Mouse (Mus musculus) CH12F3 (cell line): ENCODE measurements at regions not wholly inside any gene's neighbourhood (a gene's known extent, or its start where the extent isn't known, plus 50 kb on each side); places are given as distances from the start of the nearest gene placed in this dataset.

Experiments
- in situ Hi-C: fragments of 300-500 bp; cut with MboI; formaldehyde crosslinking; loops from 2 replicates; pipeline ENCODE4 v1.14.3; 2020; ENCODE audit warnings: low sequenced_read_pairs

DNA sequence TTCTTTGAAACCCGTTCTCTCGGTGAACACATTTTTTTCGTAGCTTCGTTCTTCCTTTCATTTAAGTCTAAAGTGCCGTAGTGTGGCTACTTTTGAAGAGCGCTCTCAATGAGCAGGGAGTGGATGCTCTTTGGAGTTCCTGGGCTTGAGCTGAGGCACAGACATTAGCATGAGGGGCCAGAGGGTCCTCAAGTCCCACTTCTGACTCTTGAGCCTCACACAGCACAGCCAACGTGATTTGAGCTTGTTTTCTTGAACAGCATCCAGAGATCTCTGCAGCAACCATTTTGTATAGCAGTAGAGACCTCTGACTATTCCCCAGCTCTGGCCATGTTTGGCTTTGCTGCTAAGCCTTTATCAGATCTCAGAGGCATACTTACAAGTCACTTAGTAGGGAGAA, 269.2 kb upstream of the Myt1l start:
- in situ Hi-C loops = no loop called here

DNA sequence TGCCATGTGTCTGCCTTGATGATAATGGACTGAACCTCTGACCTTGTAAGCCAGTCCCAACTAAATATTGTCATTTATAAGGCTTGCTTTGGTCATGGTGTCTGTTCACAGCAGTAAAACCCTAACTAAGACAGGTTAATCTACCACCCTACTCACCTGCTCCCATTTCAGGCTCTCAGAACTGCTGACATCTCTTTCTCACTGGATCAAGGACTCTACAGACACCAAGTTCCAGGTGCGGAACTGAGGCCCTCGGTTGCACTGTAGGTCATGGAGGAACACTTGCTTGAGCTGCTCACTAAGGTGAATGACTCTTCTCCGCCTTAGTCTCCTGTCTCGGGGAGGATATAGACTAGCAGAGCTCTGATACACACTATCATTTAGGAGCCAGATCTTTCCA, 254.0 kb upstream of the Myt1l start:
- in situ Hi-C loops = no loop called here

DNA sequence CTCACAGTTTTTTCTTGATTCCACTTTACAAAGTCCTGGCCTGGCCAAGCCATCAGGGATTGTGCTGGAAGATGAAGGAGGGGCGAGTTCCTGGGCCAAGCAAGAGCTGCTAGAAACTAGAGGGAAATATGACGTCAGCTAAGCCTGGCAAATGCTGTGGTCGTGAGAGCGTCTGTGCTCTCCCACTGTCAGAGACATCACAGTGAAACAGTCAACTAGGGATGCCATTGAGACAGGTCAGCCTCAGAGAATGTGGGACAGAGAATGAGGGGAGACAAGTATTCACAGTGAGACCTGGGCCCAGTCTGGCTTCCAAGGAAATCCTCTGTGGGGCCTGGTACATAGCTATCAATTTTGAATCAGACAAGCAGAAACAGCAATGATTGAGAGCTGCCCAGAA, 252.5 kb upstream of the Myt1l start:
- in situ Hi-C loops = loop anchor here (25.0 kb wide), 1 partner anchor 663 kb away; the partner anchor contains the start of gene Colec11

DNA sequence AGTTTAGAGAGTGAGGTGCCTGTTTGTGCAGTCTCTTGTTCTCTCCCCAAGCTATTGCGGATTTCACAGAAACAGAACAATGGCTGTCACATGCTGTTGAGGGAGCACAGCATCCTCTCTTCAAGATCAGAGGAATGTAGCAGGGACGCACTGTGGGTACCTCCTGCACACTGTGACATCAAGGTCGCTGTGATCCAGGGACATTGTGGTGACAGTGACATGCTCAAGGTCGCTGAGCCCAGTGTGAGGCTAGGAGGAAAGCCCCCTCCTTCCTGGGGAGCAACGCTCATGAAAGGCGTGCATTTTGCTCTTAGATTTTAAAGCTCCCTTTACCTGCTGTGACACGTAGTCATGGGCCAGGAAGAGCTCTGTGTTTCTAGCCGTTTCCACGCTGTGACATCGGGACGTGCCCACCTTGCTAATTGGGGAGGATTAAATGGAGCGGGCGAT, 248.5 kb upstream of the Myt1l start:
- in situ Hi-C loops = loop anchor here (25.0 kb wide), 1 partner anchor 667 kb away; the partner anchor contains the start of gene Colec11

DNA sequence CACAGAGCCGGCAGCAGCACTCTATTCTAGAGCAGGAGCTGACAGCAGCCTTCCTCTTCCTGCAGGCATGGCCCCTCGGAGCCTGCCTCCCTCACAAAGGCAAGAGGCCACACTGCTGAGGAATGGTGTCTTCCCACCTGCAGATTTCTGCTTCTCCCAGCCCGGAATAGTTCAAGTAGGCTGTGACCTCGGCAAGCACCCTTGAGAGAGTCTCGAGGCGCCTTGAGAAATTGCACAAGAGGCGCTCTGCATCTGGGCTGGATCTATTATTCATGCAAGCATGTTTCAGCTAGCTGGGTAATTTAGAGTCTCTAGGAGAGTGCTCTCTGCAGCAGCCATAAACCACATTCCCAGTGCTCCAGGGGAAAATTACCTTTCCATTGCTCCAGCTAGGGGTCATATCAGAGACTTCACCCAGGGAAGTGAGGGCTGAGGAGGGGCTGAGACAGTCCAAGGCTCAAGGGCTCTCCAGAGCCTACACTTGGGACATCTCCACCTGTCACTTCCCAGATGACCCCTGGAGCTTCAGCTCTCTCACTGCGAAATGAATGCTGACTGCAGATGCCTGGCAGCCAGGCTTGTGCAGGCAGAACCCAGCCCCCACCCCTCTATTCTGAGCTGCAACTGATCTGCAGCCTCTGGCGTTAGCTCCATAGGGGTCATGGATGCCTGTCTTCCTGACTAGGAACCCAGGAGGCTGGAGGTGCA, 247.9 kb upstream of the Myt1l start:
- in situ Hi-C loops = loop anchor here (25.0 kb wide), 1 partner anchor 668 kb away; the partner anchor contains the start of gene Colec11

DNA sequence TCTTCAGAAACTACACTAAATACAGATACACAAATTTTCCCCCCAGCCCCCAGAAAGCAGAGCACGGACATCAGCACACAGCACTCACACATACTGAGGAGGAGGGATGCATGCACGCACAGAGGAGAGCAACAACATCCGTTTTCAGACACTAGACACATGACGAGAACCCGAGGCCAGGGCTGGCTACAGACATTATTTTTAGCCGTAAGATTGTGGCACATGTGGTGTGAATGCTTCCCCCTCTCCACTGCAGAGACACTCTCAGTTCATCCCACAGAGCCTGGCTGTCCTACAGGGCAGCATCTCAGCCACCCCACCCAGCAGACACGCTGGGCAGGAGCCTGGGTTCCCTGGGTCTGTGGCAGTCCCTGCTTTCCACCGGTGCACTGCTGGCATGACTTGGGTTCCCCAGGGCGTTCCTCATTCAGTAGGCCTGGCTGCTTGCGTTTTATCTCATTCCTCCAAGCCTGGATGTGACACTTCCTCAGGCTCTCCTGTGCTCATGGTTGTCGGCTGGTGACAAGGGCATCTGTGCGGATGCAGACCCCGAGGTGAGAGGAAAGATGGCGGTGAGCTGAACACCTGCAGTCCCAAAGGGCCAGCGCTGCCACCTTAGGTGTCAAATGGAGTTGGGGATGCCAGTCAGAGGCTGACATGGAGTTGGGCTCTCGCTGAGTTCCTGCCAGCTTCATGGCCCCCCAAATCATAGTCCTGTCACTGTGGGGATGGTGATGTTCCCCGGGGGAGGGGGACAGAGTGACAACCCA, 247.1 kb upstream of the Myt1l start:
- in situ Hi-C loops = loop anchor here (25.0 kb wide), 1 partner anchor 669 kb away; the partner anchor contains the start of gene Colec11

DNA sequence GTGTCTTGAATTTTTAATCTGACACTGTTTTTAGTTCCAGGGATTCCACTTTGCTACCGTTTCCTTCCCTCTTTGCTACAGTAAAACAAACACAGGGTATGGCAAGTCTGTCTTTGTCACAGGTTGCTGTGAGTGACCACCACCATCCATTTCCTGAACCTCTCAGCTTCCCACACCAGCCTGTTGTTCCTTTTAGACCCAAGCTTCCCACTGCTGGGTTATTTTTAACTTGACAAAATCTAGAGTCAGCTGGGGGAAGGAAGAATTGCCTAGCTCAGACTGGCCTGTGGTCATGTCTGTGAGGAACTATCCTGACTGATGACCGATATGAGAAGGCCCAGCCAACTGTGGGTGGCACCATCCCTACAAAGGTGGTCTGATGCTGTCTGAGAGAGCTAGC, 239.4 kb upstream of the Myt1l start:
- in situ Hi-C loops = loop anchor here (25.0 kb wide), 1 partner anchor 676 kb away; the partner anchor contains the start of gene Colec11

DNA sequence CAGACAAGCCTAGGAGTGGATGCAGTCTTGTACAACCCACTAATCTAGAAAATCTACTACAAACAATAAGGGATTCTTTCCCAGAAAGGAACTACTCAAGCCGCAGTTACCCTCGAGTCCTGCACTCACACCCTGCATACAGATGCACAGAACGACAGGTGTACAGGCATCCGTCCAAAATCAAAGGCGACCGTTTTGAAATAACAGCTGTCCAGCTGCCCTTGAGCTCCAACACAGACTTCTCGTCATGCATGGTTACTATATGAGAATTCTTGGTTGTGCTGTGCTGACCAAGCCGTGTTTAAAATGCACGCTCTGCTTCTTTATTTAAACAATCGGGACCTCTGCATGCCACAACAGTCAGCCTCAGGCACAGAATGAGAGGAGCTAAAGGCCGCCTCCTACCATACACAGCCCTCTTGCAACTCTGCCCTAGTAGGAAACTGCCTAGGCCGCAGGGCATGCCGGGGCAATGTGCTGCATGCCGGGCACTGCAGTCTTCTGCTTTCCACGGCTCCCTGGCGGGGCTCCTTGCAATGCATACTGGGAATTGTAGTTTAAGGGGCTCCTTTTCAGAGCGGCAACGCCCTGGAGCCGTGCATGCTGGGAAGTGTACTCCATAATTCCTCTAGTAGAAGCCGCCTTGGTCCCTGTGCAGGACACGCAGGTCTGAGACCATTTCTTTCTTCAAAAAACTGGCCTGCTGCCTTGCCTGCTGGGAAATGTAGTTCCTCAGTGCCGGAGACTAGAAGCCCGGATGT, 237.4 kb upstream of the Myt1l start:
- in situ Hi-C loops = loop anchor here (25.0 kb wide), 1 partner anchor 678 kb away; the partner anchor contains the start of gene Colec11

DNA sequence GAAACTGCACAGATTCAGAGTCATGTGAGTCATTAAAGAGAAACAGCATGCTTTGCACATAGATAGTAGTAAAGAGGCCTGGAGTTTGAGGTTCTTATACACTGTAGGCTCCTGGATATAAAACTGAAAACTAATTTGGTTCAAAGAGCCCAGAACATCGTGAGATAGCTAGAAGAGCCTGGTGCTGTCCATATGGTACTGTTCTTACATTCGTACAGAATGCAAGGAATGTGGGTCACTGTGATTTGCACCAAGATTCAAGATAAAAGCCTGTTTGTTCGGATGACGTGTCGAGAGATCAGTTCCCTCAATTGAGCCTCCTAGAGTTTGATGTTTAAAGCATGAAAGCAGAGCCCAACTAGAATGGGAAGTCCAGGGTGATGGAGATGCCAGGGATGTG, 230.2 kb upstream of the Myt1l start:
- in situ Hi-C loops = loop anchor here (25.0 kb wide), 1 partner anchor 686 kb away; the partner anchor contains the start of gene Colec11

DNA sequence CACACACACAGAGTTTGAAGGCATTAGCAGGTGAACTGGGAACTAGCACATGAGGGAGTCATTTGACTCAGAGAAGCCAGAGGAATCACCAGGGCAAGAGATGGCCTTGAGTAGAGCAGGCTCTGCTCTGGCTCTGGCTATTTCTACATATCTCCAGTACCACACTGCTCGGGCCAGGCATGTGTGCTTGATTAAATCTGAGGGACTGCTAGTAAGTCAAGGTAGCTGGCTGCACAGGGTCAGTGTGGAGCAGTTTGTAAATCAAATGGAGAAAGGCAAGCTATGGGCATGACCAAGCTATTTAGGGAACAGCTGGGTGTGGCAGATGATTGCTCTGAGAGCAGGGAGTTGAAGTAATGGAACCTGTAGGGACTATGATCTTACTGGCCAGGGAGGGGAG, 212.5 kb upstream of the Myt1l start:
- in situ Hi-C loops = no loop called here

DNA sequence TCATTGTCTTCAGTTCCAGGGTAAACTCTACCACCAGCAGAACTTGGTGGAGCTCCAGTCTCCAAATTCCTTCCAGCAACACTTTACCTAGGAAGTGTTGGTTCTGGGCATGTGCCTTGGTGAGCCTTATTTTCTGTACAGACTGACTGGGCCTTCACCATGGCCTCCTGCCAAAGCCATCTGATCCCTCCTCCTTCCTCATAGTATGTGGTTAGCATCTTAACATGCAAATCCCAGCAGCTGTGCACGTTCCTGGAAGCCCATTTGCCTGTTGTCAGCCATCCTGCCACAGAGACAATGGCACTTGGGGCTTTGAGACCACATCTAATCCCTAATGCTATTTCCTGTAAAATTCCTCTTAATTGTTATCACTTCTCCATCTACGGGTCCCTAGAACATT, 206.7 kb upstream of the Myt1l start:
- in situ Hi-C loops = no loop called here

DNA sequence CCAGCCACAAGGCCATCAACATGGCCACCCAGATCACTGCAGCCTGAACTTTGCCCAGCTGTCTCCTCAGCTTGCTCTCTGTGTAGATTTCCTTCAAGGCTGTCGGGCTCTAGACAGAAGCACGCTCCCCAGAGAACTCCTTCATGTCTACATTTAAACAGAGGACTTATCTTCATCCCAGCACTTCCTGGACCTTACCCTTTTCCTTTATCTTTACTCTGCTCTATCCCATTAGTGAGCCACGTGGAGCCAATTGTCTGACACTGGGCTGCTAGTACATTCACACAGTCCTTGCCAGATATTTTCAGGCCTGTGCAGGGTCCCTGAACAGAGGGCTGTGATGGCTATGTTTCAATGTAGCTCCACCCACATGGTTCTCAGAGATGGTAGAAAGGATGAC, 204.7 kb upstream of the Myt1l start:
- in situ Hi-C loops = no loop called here

DNA sequence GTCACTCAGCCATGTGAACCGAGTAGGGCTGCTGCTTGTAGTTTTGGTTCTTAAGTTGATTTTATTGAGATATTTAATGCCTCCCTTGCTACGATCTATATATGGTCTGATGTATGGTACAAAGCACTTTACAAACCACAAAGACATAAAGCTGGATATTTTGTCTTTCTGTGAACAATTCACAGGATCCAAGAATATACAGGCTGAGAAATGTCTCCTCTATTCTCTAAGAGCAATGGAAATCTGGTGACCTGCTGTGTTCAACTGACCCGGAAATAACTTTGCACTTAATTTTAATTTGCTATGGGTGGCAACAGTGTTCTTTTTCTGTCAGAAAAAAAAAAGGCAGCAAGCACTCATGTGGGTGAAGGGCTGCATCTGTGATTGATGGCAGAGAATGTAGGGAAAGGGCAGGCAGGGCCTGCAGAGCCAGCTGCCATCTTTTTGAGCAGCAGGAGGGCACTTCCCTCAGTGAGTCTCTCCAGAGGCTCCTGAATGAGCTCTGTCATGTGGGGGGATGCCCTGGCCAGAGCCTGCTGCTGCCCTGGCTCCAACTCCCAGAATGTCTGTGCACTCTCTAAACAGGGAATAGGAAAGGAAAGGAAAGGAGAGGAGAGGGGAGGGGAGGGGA, 192.2 kb upstream of the Myt1l start:
- in situ Hi-C loops = no loop called here

DNA sequence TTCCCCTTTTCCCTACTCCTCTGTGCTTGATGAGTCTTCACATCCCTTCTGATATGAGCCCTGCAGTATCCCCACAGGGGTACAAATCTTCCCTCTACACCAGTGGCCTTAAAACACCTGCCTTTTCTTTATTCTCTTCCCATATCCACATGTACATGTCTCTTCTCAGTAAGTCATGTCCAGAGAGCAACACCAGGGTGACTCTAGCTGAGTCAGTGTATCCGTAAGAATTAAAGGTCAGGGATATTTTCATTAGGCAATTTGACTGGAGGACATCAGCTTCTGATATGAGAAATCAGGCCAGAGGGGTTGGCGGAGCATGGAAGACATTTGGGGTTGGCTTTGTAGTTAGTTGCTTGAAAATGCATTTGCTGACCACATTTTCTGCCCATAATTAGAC, 190.8 kb upstream of the Myt1l start:
- in situ Hi-C loops = no loop called here

DNA sequence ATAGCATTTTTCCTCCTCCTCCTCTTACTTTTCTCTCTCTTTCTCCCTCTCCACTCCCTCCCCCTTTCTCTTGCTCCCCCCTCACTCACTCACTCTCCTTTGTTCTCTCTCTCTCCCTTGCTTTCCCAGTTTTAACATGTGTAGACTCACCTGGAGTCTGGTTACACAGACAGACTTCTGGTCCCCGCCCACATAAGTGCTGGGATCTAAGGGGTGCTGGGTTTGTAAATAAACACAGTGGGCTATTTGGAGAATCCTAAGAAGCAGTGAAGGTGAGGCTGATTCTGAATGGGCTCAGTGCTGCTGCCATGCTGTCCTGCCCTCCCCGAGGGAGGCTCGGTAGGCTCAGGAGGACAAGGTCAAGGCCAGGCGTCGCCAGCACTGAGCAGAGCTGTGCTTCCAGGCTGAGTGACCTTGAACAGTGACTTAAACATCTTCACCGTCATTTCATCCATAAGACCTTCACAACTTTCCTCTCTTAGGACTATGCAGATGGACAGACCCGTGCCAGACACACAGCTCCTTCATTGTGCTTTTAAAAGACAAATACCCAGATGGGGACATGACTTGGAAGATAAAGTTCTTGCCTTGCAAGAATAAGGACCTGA, 186.7 kb upstream of the Myt1l start:
- in situ Hi-C loops = no loop called here

DNA sequence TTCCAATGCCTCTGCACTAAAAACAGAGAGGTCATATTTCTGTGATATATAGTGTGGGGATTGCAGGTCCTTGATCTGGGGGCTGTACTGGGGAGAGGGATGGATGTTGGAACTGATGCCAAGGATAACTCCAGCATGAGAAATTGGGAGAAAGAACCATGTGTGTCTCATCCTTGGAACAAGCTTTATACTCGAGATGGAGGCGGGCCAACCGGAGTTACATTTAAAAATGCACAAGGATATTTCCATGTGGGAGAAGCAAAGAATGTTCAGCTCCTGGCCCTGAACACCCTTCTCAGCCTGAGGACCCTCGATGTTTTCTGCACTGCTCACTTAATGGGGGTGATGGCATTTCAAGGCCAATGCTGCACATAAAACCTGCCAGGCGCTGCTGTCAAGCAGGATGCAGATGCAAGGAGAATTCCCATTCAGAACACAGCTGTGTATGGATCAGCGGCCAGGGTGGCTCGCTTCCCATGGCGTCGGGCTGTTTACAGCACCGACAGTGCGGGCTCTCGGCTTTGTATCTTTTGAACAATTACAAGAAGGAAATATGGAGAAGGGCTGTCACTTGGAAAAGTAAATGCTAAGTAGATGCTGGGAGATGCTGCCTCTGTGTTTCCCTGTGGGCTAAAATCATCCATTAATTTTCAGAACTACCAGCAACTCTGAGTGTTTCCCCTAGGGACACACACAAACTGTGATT, 184.9 kb upstream of the Myt1l start:
- in situ Hi-C loops = no loop called here

DNA sequence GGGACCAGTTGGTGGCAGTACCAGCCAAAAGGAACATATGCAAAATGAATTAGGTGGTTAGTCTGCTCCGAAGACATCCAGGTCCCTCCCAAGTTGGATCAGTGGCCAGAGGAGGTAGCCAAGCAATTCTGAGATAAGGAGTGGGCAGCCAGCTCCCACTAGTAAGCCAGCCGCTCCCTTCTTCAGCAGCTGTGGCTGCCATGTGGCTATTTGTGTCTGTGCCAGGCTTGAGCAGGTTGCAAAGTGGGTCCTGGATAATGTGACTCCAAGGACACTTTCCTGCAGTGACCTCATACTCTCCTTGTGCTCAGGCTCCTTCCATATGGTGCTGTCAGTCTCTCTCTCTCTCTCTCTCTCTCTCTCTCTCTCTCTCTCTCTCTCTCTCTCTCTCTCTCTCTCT, 179.5 kb upstream of the Myt1l start:
- in situ Hi-C loops = no loop called here

DNA sequence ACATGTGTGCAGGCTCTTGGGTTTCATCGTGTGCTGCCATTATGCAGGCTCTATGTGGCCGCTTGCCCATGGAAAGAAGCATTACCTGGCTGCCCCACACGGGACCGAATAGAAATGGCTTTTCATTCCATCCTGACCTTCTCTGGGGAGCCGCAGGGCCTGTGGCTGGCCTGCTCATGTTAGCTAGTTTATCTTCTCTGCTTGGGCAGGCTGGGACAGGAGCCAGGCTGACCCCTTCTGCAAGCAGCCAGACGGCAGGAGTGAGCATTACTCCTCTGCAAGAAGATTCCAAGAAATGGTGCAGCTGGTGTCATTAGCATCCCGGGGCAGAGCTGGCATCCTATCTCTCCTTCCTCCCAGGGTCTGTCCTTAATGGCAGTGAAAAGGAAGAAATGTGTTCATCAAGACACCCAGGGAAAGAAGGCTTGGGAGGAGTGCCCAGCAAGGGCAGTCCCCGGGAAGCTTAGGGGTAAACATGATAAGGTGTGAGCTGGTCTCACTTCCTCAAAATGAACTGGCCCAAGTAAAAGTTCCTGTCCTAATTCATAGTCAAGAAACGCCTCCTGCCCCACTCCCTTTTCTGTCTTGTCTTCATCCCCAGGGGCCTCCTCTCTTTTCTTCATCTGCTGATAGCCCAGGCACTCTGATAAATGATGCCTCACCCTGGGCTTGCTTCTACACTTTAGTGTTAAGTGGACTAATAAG, 178.9 kb upstream of the Myt1l start:
- in situ Hi-C loops = no loop called here
